Mouse (Mus musculus) kidney, adult 2 months (tissue): Measurements from ENCODE around the gene Gm42417.

Experiments used
- CTCF ChIP-seq: fragments of 200-500 bp; conservative IDR thresholded peaks from 2 replicates; pipeline ENCODE4 v1.5.1; 2011; ENCODE audit warnings: low read depth, mild to moderate bottlenecking, control low read depth, low read length, moderate library complexity, mixed read lengths; ENCODE audit not compliant: insufficient read depth, insufficient read length
- POLR2A ChIP-seq: fragments of 200-500 bp; IDR thresholded peaks from one replicate; pipeline ENCODE4 v1.6.1; 2011; ENCODE audit warnings: low read depth, low read length, control low read depth

DNA sequence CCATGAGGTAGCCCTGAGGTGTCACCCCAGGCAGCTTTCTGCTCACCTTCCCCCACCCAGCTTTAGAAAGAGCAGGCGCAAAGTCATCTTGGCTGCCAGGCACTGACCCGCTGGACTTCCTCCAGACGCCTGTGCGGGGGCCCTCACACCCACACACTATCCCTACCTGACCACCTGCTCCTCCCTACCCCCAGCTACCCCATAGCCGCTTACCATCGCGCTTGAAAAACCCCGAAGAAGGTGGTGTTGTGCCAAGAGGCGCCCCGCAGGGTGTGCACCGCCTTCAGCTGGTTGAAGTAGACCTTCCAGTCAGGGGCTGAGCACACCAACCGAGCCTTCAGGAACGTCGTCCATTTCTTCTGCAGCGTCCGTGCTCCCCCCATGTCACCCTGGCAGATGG, 13.3 kb upstream of the Gm42417 start:
- TF ChIP-seq POLR2A (no peak), CTCF (no peak)
